Mouse (Mus musculus): Measurements from ENCODE around the gene Zwint.

The Zwint gene

DNA sequence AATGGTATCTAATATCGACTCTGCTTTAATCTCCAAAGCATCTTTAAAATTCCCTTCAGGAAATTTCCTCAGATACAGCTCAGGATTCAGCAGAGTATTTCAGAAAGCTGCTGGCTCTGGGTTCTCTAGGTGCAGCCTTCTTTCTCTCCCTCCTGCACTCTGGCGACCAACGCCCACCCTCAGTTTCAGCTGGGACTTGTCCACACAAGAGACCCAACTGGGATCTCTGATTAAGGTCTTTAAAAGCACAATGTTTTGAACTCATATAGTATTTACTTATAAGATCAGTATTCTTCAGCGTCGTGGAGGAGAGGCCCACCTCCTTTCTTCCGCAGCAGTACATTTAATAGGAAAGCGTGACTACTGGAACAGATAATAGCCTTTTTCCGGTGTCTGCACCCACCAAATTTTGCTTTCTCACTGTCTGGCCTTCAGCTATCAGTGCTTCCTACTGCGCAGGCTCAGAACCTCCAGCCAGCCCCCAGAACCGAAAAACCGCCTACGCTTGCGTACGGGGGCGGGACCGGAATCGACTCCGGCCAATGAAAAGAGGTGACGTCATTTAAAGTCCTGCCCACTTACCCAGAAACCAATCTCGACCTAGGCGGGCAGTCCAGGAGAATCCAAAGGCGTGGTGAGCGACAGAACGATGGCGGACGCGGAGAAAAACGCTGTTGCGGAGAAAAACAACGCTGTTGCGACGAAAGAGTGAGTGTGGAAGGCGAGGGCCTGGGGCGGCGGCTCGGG is at the start of gene Zwint:
Zwint (plus strand) TSS at position 576 of the 747 bp plus-strand sequence.
- peak; percentile 98 for DNase-seq (ENCODE audit: low spot score in 2 of 2)

DNA sequence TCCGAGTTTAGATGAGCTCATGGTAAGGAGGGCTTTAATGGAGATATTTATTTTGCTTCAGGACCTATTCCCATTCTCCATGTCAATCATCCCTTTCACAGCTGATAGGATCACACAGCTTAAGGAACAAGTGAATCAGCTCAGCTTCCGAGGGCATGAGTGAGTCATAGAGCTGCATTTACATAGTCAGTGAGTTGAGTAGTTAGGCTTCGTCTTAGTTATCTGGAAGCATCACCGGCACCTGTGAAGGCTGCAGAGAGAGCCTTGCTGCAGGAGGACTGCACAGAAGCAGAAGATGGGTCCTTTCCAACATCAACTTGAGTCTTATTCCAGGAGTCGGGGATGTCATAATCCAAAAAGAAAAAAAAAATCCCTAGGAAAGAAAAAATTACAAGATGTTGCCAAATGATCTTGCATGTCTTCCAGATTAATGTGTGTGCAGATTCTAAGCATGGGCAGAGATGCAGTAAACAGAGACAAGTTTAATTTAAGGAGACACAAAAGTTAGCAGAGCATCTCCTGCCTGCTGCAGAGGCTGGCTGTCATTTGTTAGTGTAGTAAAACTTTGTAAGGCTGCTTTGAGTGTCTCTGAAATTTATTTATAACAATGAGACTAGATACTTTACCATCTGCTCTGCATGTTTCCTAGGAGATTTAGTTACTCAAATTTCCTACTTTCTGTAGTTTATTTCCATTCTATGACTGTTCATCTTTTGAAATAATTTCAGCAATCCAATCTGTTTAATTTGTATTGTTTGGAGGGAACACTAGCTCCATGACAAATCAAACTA is 41.3 kb upstream of the Zwint start:
- DNase-seq (ENCODE audit: low spot score in 2 of 2), result no peak

DNA sequence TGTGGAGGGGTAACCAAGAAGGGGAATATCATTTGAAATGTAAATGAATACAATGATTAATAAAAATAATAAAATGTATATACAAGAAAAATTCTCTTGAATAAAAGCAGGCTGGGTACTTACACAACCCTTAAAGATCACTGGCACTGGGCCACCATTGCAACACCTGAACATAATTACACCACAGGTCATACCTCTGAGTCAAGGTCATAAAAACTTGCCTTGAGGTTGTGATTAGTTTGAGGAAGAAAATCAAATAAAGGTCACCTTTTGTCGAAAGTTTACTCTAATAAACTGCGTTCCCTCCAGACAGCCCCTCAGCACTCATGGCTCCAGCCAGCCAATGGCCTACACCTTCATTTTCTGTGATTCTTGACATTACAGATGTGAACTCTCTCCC is 38.5 kb upstream of the Zwint start:
- no peak for DNase-seq (ENCODE audit: low spot score in 2 of 2)

- no peak for DNase-seq (ENCODE audit: low spot score in 2 of 2)
Observed at GRCm38 (mm10) chr10:72620527-72620926, 34.1 kb upstream of the Zwint start.

GRCm38 (mm10) chr10:72623561-72623960 is 31.1 kb upstream of the Zwint start:
- no peak for DNase-seq (ENCODE audit: low spot score in 2 of 2)

GRCm38 (mm10) chr10:72634125-72634524 is 20.5 kb upstream of the Zwint start:
- no peak for DNase-seq (ENCODE audit: low spot score in 2 of 2)

- DNase-seq (ENCODE audit: low spot score in 2 of 2), result no peak
Observed at GRCm38 (mm10) chr10:72650867-72651266, 3.8 kb upstream of the Zwint start.

DNA sequence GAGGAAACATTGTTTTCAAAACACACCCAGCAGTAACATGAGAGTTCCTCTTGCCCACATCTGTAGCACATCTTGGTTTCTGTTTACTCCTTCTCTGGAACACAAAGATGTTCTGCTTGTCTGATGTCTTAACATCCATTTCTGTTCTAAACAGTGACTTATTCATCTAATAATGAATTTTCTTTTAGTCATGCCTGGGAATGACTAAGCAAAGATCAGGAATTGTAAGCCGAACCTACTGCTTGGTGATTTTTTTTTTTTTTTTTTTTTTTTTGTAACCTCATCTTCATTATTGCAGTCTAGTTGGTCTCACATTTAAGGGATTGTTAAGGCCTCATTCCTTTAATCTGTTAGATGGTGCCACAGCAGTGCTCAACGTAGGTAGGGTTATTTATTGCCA is 848 bp upstream of the Zwint start:
- no peak for DNase-seq (ENCODE audit: low spot score in 2 of 2)

DNA sequence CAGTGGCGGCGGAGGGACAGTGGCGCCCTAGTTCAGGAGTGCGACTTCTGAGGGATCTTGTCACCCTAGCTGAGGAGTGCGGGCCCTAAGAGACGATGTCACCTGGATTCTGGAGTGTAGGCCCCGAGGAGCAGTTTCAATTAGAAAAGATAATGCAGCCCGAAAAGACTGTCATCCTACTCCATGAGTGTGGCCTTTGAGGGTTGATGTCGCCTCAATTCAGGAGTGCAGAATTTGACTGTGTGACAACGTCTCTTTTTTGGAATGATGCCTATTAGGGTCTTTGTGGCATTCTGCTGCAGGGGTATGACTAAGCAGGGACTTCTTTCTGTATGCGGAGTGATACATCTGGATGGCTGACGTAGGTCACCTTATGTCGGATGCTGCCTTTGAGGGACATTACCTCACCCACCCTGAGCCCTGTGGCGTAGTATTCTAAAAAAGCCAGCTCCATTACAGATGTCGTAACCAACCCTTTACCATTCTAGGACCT is 418 bp downstream of the Zwint start:
- DNase-seq (ENCODE audit: low spot score in 2 of 2), result peak in 1 of 2 experiments; percentile 6

- no peak for DNase-seq (ENCODE audit: low spot score in 2 of 2)
Observed at GRCm38 (mm10) chr10:72659198-72659597, 4.6 kb downstream of the Zwint start.

DNA sequence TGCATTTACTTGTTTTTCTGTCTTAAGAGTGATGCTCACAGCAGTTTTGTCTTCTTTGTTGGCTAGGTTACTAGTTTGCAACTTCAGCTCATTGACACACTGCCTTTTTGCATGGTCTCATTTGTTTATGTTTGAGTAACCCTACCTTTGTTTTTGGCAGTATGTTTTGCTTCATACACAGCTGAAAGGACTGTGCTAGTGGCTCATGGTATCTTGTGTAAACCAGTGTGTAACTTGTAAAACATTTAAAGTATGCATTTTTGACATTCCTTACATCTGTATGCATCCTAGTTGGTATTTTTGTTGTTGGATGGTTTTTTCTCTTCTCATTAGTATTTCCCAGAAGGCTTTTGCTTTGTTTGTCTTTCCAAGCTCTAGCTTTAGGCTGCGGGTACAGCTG is 5.7 kb downstream of the Zwint start:
- DNase-seq (ENCODE audit: low spot score in 2 of 2), result no peak

- no peak for DNase-seq (ENCODE audit: low spot score in 2 of 2)
Observed at GRCm38 (mm10) chr10:72667856-72668255, 13.2 kb downstream of the Zwint start.

DNA sequence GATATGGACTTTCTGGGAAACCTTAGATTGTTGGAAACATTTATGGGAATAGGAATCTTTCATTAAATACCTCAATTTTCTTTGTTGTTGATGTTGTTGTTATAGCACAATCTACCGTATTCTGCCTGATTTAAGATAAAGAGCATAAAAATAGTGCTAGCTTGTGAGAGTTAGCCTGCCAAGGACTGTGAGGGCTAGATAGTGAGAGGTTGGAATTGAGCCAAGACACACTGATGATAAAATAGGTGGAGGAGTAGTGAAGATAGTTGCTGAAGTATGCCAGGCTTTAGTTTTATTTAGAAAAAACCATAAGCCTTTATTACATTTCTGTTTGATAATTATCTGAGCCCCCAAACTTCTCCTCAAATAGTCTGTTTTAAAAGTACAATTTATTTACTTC is 14.4 kb downstream of the Zwint start:
- DNase-seq (ENCODE audit: low spot score in 2 of 2), result no peak

DNA sequence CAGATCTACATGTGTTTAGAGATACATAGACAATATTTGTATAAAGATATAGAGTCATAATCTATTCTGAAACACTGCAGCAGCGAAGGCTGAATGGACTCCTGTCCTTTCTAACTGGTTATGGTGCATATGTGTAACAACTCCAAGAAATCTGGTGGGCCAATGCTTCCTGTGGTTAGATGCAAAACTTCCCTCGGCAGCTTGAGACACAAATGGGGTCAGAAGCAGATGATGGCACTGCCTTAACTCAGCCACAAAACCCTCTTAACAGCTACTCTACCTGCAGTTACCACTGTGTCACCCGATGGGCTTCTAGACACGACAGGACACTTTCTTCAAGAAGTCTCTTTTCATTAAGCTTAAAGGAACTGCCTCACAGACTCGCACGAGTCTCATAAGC is 21.3 kb downstream of the Zwint start:
- DNase-seq (ENCODE audit: low spot score in 2 of 2), result no peak

DNA sequence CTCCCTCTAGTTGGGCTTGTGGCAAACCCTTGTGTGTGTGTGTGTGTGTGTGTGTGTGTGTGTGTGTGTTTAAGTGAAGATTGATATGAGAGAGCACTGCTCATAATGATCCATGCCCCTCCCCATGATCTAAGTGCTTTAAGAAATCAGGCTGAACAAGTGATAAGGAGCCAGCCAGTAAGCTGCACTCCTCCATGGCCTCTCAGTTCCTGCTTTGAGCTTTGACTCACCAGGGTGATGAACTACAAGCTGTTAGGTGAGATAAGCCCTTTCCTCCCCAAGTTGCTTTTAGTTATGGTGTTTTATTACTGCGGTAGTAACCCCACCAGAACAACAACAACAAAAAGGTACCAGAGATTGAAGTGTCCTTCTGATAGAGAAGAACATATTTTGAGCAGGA is 21.9 kb downstream of the Zwint start:
- no peak for DNase-seq (ENCODE audit: low spot score in 2 of 2)

DNA sequence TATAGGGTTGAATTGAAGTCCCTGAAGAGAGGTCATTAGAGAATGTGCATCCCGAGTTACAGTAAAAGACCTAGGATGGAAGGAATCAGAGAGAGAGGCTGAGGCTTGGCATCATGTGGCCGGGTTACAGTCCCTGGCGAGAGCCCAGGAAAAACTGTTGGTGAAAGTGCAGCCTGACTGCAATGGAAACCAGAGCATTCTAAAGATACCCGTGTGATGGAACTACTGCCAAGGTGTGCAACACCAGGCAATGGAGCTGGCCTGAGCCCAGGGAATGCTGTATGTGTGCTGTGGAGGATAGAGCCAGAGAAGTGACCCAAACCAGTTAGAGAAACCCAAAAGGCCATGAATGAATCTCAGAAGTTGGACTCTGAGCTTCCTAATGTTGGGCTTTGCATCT is 24.4 kb downstream of the Zwint start:
- peak in 1 of 2 experiments; percentile 15 for DNase-seq (ENCODE audit: low spot score in 2 of 2)

GRCm38 (mm10) chr10:72701092-72701491 is 46.4 kb downstream of the Zwint start:
- no peak for DNase-seq (ENCODE audit: low spot score in 2 of 2)

GRCm38 (mm10) chr10:72713754-72714153 is 59.1 kb downstream of the Zwint start:
- DNase-seq (ENCODE audit: low spot score in 2 of 2), result no peak
